Mouse (Mus musculus): Measurements from ENCODE around the gene Gga2. TPM values are rescaled to one million over a fixed set of nuclear protein-coding genes. Genes with fewer than 3 reads are reported as not detected.

The Gga2 gene
- total and polyA plus RNA-seq, 3 experiments = 29.5 to 95.3 (median 30.1) TPM

DNA sequence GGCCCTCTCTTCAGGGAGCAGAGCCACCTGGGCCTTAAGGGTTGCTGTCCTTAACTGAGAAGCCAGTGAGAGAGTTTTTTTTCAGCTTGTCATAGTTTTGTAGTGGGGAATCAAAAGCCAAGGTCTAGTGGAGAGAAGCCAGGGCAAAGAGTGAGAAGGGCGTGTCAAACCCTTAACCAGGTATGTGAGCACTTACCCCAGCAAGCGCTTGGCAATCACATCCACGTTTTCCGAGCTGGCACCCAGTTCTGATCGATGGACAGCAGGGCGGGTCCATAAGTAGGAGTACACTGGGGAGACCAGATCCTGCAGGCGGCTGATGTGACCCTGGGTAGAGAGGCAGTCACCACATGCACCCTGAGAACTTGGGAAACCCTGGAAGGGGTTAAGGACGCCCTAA lies 23.1 kb upstream of the Gga2 start:
- TF ChIP-seq ELF1 (IDR thresholded peaks at IDR 0.05; ENCODE audit: low read depth, low read length) (no peak), CTCF (IDR thresholded peaks at IDR 0.05 in 2 of 3, conservative IDR thresholded peaks at IDR 0.05 in 1 of 3; ENCODE audit: control insufficient read depth in 1 of 3, insufficient read depth in 1 of 3, low read depth in 2 of 3, low read length in 3 of 3, poor library complexity in 1 of 3, severe bottlenecking in 1 of 3) (no peak), TCF12 (IDR thresholded peaks at IDR 0.05; ENCODE audit: low read depth, low read length) (no peak), ZC3H11A (IDR thresholded peaks at IDR 0.05; ENCODE audit: low read depth, low read length) (no peak), EP300 (IDR thresholded peaks at IDR 0.05; ENCODE audit: low read depth in 1 of 2, low read length in 2 of 2) (no peak), POLR2A (IDR thresholded peaks at IDR 0.05; ENCODE audit: control insufficient read depth in 1 of 2, insufficient read depth in 1 of 2, low read depth in 1 of 2, low read length in 2 of 2, poor library complexity in 1 of 2) (no peak), GABPA (IDR thresholded peaks at IDR 0.05; ENCODE audit: low read depth, low read length) (no peak), MAZ (IDR thresholded peaks at IDR 0.05; ENCODE audit: low read depth, low read length) (no peak), JUND (IDR thresholded peaks at IDR 0.05; ENCODE audit: low read depth, low read length) (no peak), RAD21 (IDR thresholded peaks at IDR 0.05; ENCODE audit: low read depth, low read length) (no peak), MXI1 (IDR thresholded peaks at IDR 0.05; ENCODE audit: low read depth, low read length) (no peak), ZMIZ1 (IDR thresholded peaks at IDR 0.05; ENCODE audit: low read depth, low read length) (no peak), MAX (IDR thresholded peaks at IDR 0.05; ENCODE audit: low read length) (no peak), UBTF (IDR thresholded peaks at IDR 0.05; ENCODE audit: borderline replicate concordance, insufficient read depth, low read depth, low read length) (no peak), NELFE (IDR thresholded peaks at IDR 0.05; ENCODE audit: low read depth, low read length) (no peak), MYC (IDR thresholded peaks at IDR 0.05; ENCODE audit: low read depth, low read length) (no peak), TAL1 (IDR thresholded peaks at IDR 0.05; ENCODE audit: low read length) (no peak), RCOR1 (IDR thresholded peaks at IDR 0.05; ENCODE audit: low read depth, low read length) (no peak), USF1 (IDR thresholded peaks at IDR 0.05; ENCODE audit: low read depth, low read length) (no peak)
- no peaks in the 10 kb centered on the region for H3K9me3 ChIP-seq (replicated peaks; ENCODE audit: insufficient read depth, low read length)

GRCm38 (mm10) chr7:122034348-122034747 lies 13.3 kb upstream of the Gga2 start:
- TF ChIP-seq TCF12 (IDR thresholded peaks at IDR 0.05; ENCODE audit: low read depth, low read length) (no peak), NRF1 (IDR thresholded peaks at IDR 0.05; ENCODE audit: insufficient read depth, low read depth, low read length, poor library complexity, severe bottlenecking) (no peak), USF1 (IDR thresholded peaks at IDR 0.05; ENCODE audit: low read depth, low read length) (no peak), CTCF (IDR thresholded peaks at IDR 0.05 in 2 of 3, conservative IDR thresholded peaks at IDR 0.05 in 1 of 3; ENCODE audit: control insufficient read depth in 1 of 3, insufficient read depth in 1 of 3, low read depth in 2 of 3, low read length in 3 of 3, poor library complexity in 1 of 3, severe bottlenecking in 1 of 3) (peak; percentile 39 to 61 (median 52)), ZC3H11A (IDR thresholded peaks at IDR 0.05; ENCODE audit: low read depth, low read length) (0 out of 2 replicates have a peak, but pooled peaks have one; percentile 12), SMC3 (IDR thresholded peaks at IDR 0.05; ENCODE audit: low read depth, low read length) (peak; percentile 56), RAD21 (IDR thresholded peaks at IDR 0.05; ENCODE audit: low read depth, low read length) (peak; percentile 52)
- Histone ChIP-seq H3K4me3 (ENCODE audit: control insufficient read depth in 1 of 2, insufficient read depth in 1 of 2, low read depth in 2 of 2, low read length in 2 of 2) (no peak overlapping the region), H3K36me3 (ENCODE audit: control insufficient read depth in 1 of 2, insufficient read depth in 2 of 2, low read length in 2 of 2) (peaks cover 0 to 2% of the 10 kb centered on the region in 2 experiments; a peak in 1 of 4 replicates), H3K4me1 (ENCODE audit: control insufficient read depth in 1 of 2, insufficient read depth in 2 of 2, low read length in 2 of 2) (no peaks in the 10 kb centered on the region), H3K79me2 (ENCODE audit: control insufficient read depth, insufficient read depth, low read length, poor library complexity) (no peaks in the 10 kb centered on the region), H3K27ac (ENCODE audit: control insufficient read depth, low read depth, low read length) (no peak overlapping the region), H3K27me3 (ENCODE audit: control insufficient read depth in 1 of 2, insufficient read depth in 2 of 2, low read length in 2 of 2) (no peaks in the 10 kb centered on the region), H3K9me3 (replicated peaks; ENCODE audit: insufficient read depth, low read length) (no peaks in the 10 kb centered on the region), H3K9ac (ENCODE audit: control insufficient read depth, low read depth, low read length, poor library complexity, severe bottlenecking) (no peak overlapping the region)
- peak; percentile 57 for DNase-seq (ENCODE audit: low read depth, low spot score)

More for the DNA sequence above, 23.1 kb upstream of the Gga2 start:
- H3K79me2 ChIP-seq (ENCODE audit: control insufficient read depth, insufficient read depth, low read length, poor library complexity) = no peaks in the 10 kb centered on the region
- H3K27me3 ChIP-seq (ENCODE audit: control insufficient read depth in 1 of 2, insufficient read depth in 2 of 2, low read length in 2 of 2) = no peaks in the 10 kb centered on the region
- no peak overlapping the region for H3K4me3 ChIP-seq (ENCODE audit: control insufficient read depth in 1 of 2, insufficient read depth in 1 of 2, low read depth in 2 of 2, low read length in 2 of 2)
- no peak for DNase-seq (ENCODE audit: low read depth, low spot score)
- peaks cover 0 to 24% of the 10 kb centered on the region in 2 experiments; a peak in 2 of 4 replicates for H3K36me3 ChIP-seq (ENCODE audit: control insufficient read depth in 1 of 2, insufficient read depth in 2 of 2, low read length in 2 of 2)
- H3K9ac ChIP-seq (ENCODE audit: control insufficient read depth, low read depth, low read length, poor library complexity, severe bottlenecking) = no peak overlapping the region
- no peak overlapping the region for H3K27ac ChIP-seq (ENCODE audit: control insufficient read depth, low read depth, low read length)
- H3K4me1 ChIP-seq (ENCODE audit: control insufficient read depth in 1 of 2, insufficient read depth in 2 of 2, low read length in 2 of 2) = peaks cover 12 to 24% of the 10 kb centered on the region in 2 experiments

Measured in MEL (cell line).